Mouse (Mus musculus): ENCODE measurements at regions not wholly inside any gene's neighbourhood (a gene's known extent, or its start where the extent isn't known, plus 50 kb on each side); places are given as distances from the start of the nearest gene placed in this dataset.

DNA sequence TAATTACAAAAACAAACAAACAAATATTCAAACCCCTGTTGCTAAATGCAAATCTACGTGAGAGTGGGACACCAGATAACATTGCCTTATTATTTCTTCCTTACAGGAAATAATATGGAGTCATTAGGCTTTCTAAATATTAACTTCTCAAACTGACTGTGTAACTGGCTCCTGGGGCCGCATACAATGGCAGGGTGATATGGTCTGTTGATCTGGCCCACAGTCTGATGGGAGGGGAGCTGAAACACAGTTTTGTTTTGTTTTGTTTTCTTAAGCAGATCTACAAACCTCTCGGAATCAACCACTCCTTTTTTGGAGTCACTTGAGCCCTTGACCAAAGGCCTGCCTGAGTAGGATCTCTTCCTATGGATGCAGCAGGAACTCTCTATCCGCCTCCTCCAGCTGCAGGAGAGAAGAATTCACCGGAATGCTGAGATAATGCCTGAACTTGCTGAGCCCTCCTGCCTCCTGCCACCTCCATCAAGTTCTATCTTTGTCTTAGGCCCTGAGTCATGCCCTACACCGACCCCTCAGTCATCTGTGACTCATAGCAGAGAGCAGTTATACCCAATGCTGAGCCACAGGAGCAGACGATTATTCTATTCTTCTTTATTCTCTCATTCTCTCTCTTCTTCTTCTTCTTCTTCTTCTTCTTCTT is 534.5 kb upstream of the Btbd3 start:
- ATAC-seq (ENCODE audit: low FRiP score) (no peak), DNase-seq (ENCODE audit: low spot score, missing footprints) (no peak)
- H3K27ac ChIP-seq (ENCODE audit: low read depth, low read length): no peak overlapping the region
- H3K4me1 ChIP-seq (ENCODE audit: control insufficient read depth, insufficient read depth, low read length): no peaks in the 10 kb centered on the region
- no peaks in the 10 kb centered on the region for H3K9me3 ChIP-seq (ENCODE audit: control insufficient read depth, low read length)
- no peak overlapping the region for H3K4me3 ChIP-seq (ENCODE audit: low read depth, low read length)
- H3K4me2 ChIP-seq: no peak overlapping the region
- H3K36me3 ChIP-seq (ENCODE audit: control insufficient read depth, insufficient read depth, low read length): no peaks in the 10 kb centered on the region
- 59% methylated on average over 7 of the region's 7 CpGs for WGBS
- H3K9ac ChIP-seq (ENCODE audit: low read length): no peak overlapping the region
- H3K27me3 ChIP-seq (ENCODE audit: control insufficient read depth, insufficient read depth, low read length): no peaks in the 10 kb centered on the region

DNA sequence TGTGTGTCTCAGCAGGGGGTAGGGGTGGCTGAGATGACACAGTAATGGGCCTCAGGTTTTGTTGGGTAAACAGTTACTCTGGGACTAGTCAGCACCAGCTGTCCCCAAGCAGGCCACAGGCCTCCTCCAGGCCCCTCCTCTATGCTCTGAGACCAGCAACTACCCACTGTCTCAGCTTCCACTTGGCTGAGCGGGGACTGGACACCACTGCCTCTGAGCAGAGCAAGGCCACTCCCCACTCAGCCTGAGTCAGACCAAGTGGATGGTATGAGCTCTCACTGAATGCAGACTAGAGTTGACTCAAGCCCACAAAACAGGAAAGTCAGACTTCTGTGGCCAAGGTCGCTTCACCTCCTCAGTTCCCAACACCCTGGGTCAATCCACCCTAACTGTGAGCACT is 540.5 kb upstream of the Btbd3 start:
- peaks cover 2% of the 10 kb centered on the region; the same call in 1 of the 2 replicates for H3K27me3 ChIP-seq (ENCODE audit: control insufficient read depth, insufficient read depth, low read length)
- ATAC-seq (ENCODE audit: low FRiP score): no peak

DNA sequence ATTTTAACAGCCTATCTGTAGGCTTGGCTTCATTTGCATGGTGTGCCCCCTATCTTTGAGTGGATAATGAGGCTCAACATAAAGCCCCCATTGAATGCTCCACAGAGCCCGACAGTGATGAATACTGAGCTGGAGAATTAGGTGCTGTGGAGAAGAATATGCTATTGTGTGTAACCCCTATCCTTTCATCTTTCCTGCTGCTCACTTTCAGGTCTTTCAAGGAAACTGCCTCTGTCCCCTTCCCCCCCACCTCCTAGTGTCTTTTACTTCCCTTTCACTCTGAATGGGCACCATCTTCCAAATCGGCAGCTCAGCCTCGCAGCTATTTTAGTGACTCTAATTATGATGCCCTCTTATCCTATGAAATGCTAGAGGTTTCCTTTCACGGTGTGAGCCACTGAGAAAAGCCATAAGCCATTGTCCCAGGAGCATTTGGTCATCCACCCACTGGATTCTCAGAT is 549.8 kb upstream of the Btbd3 start:
- H3K4me3 ChIP-seq (ENCODE audit: low read depth, low read length): no peak overlapping the region
- peak overlapping the region; percentile 0; the same call in 1 of the 2 replicates for H3K9ac ChIP-seq (ENCODE audit: low read length)
- ATAC-seq (ENCODE audit: low FRiP score): peak; percentile 85
- peak overlapping the region; percentile 37 for H3K4me2 ChIP-seq
- peak overlapping the region; percentile 27 for H3K27ac ChIP-seq (ENCODE audit: low read depth, low read length)
- no peaks in the 10 kb centered on the region for H3K9me3 ChIP-seq (ENCODE audit: control insufficient read depth, low read length)
- peaks cover 30% of the 10 kb centered on the region for H3K4me1 ChIP-seq (ENCODE audit: control insufficient read depth, insufficient read depth, low read length)
- DNase-seq (ENCODE audit: low spot score, missing footprints): peak; percentile 93
- WGBS: 5% methylated on average over 4 of the region's 4 CpGs
- peaks cover 29% of the 10 kb centered on the region for H3K27me3 ChIP-seq (ENCODE audit: control insufficient read depth, insufficient read depth, low read length)
- no peaks in the 10 kb centered on the region for H3K36me3 ChIP-seq (ENCODE audit: control insufficient read depth, insufficient read depth, low read length)

More for the DNA sequence above, 540.5 kb upstream of the Btbd3 start:
- Histone ChIP-seq H3K9ac (ENCODE audit: low read length) (no peak overlapping the region), H3K27ac (ENCODE audit: low read depth, low read length) (no peak overlapping the region), H3K4me1 (ENCODE audit: control insufficient read depth, insufficient read depth, low read length) (no peaks in the 10 kb centered on the region), H3K9me3 (ENCODE audit: control insufficient read depth, low read length) (no peaks in the 10 kb centered on the region), H3K36me3 (ENCODE audit: control insufficient read depth, insufficient read depth, low read length) (no peaks in the 10 kb centered on the region), H3K4me3 (ENCODE audit: low read depth, low read length) (no peak overlapping the region), H3K4me2 (no peak overlapping the region)
- WGBS: 70% methylated on average over 2 of the region's 2 CpGs
- DNase-seq (ENCODE audit: low spot score, missing footprints): no peak

DNA sequence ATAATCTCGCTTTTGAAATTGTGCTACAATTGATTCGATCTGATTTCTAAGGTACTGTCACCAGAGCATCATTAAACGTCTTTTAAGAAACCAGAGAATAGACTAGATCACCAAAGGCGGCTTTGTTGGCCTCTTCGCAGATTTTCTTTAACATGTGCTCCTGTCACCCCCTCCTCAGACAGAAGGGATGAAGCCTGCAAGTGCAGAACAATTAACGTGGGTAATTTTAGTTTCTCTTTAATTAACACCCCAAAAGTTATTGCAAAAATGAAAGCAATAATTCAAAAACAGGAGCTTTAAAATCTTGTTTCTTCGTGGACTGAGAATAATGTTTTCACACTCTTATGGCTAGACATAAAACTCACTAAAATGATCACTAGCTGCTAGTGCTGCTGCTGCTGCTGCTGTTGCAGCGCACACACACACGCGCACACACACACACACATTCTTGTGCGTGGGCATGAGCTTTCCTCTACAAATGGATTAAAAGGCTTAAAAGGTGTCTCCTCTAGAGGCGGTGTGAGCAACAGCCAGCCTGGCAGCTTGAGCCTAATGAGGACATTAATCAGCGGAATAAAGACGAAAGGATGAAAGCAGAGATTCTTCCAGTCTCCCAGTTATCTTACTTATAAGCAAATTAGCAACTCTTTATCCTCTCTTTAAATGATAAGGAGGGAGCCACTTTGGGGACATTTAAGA is 550.5 kb upstream of the Btbd3 start:
- ATAC-seq (ENCODE audit: low FRiP score) (peak; percentile 73), DNase-seq (ENCODE audit: low spot score, missing footprints) (peak; percentile 95)
- no peaks in the 10 kb centered on the region for H3K9me3 ChIP-seq (ENCODE audit: control insufficient read depth, low read length)
- 20% methylated on average over 14 of the region's 14 CpGs for WGBS
- peaks cover 30% of the 10 kb centered on the region for H3K4me1 ChIP-seq (ENCODE audit: control insufficient read depth, insufficient read depth, low read length)
- H3K4me3 ChIP-seq (ENCODE audit: low read depth, low read length): no peak overlapping the region; the same call in 1 of the 2 replicates
- peak overlapping the region; percentile 37 for H3K4me2 ChIP-seq
- peak overlapping the region; percentile 0; the same call in 1 of the 2 replicates for H3K9ac ChIP-seq (ENCODE audit: low read length)
- no peak overlapping the region; the same call in 1 of the 2 replicates for H3K27ac ChIP-seq (ENCODE audit: low read depth, low read length)
- H3K36me3 ChIP-seq (ENCODE audit: control insufficient read depth, insufficient read depth, low read length): no peaks in the 10 kb centered on the region
- H3K27me3 ChIP-seq (ENCODE audit: control insufficient read depth, insufficient read depth, low read length): peaks cover 31% of the 10 kb centered on the region

DNA sequence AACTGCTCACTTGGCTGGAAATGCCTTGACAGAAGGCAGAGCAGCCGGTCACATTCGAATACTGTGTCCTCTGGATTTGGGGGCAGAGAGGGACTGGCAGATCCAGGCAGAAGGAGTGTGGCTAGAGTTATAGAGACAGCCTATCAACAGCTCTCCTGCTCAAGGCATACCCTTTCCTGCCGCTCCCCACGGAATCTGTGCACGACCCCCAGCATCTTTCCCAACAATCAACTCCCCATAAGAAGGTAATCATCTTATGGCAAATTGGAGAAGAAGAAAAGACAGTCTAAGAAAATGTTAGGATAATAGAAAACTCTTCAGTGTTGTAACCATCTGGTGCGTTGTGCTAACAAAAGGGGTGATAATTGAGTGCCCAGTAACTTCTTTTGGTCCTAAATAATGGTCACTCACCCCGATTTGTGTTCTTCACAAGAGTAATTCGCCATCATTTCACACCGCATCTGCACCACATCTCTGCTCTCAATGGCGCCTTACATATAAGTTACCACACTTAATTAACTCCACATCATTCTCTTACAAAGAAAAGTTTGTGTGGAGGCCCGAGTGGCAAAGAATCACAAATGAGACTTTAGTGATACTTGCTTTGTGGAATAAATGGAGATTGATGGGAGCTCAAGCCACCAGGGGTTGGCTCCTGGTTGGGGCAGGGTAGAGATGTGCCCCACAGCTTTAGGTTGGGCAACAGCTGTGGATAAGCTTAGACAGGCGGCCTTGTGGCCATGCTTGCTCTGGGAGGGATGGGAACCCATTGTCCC is 551.2 kb upstream of the Btbd3 start:
- Histone ChIP-seq H3K27me3 (ENCODE audit: control insufficient read depth, insufficient read depth, low read length) (peaks cover 31% of the 10 kb centered on the region), H3K36me3 (ENCODE audit: control insufficient read depth, insufficient read depth, low read length) (no peaks in the 10 kb centered on the region), H3K9ac (ENCODE audit: low read length) (no peak overlapping the region), H3K4me3 (ENCODE audit: low read depth, low read length) (no peak overlapping the region), H3K4me1 (ENCODE audit: control insufficient read depth, insufficient read depth, low read length) (peaks cover 30% of the 10 kb centered on the region), H3K4me2 (peak overlapping the region; percentile 37; the same call in 1 of the 2 replicates), H3K27ac (ENCODE audit: low read depth, low read length) (no peak overlapping the region), H3K9me3 (ENCODE audit: control insufficient read depth, low read length) (no peaks in the 10 kb centered on the region)
- ATAC-seq (ENCODE audit: low FRiP score) (peak; percentile 89), DNase-seq (ENCODE audit: low spot score, missing footprints) (peak; percentile 88)
- WGBS: 14% methylated on average over 12 of the region's 12 CpGs

DNA sequence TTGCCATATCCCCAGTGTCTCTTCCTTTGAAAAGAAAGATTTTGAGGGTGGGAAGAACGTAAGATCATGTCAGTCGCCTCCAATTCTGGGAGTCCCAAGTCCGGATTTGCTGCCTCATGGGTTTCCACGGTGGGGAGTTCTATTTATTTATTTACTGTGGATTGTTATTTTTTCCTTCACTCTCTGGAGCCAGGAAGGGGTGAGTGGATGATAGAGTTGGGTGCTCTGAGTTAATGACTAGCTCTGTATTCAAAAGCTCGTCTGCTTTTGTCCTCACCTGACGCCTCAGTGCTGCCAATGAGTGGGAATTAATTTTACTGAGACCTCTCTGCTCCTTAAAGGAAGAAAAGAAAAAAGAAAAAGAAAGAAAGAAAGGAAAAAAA is 551.8 kb upstream of the Btbd3 start:
- H3K36me3 ChIP-seq (ENCODE audit: control insufficient read depth, insufficient read depth, low read length): no peaks in the 10 kb centered on the region
- H3K4me2 ChIP-seq: no peak overlapping the region
- DNase-seq (ENCODE audit: low spot score, missing footprints): no peak
- no peaks in the 10 kb centered on the region for H3K9me3 ChIP-seq (ENCODE audit: control insufficient read depth, low read length)
- no peak overlapping the region for H3K9ac ChIP-seq (ENCODE audit: low read length)
- H3K4me3 ChIP-seq (ENCODE audit: low read depth, low read length): no peak overlapping the region
- peaks cover 29% of the 10 kb centered on the region for H3K27me3 ChIP-seq (ENCODE audit: control insufficient read depth, insufficient read depth, low read length)
- H3K27ac ChIP-seq (ENCODE audit: low read depth, low read length): no peak overlapping the region
- H3K4me1 ChIP-seq (ENCODE audit: control insufficient read depth, insufficient read depth, low read length): peaks cover 30% of the 10 kb centered on the region
- 43% methylated on average over 6 of the region's 6 CpGs for WGBS
- no peak for ATAC-seq (ENCODE audit: low FRiP score)

DNA sequence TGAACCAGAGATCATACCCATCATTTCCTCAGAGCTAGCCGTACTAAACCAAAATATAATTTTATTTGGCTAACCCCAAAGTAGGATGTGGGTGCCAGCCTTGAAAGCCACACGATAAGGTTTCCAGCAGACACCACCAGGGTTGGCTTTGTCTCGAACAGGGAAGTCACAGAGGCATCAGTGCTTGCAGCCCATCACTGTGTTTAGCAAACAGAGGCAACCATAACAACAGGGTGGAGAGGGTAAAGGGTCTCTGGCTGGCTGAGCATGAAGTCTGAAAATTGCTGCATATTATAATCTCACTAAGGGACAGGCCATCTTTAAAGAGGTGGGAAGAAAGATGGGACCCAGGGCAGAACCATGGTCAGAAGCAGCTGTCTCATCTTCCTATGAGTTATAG is 552.3 kb upstream of the Btbd3 start:
- Histone ChIP-seq H3K36me3 (ENCODE audit: control insufficient read depth, insufficient read depth, low read length) (no peaks in the 10 kb centered on the region), H3K9ac (ENCODE audit: low read length) (no peak overlapping the region), H3K27me3 (ENCODE audit: control insufficient read depth, insufficient read depth, low read length) (peaks cover 25% of the 10 kb centered on the region), H3K9me3 (ENCODE audit: control insufficient read depth, low read length) (no peaks in the 10 kb centered on the region), H3K4me1 (ENCODE audit: control insufficient read depth, insufficient read depth, low read length) (peaks cover 30% of the 10 kb centered on the region), H3K4me3 (ENCODE audit: low read depth, low read length) (no peak overlapping the region), H3K27ac (ENCODE audit: low read depth, low read length) (no peak overlapping the region), H3K4me2 (no peak overlapping the region)
- 72% methylated on average over 3 of the region's 3 CpGs for WGBS
- ATAC-seq (ENCODE audit: low FRiP score): no peak
- no peak for DNase-seq (ENCODE audit: low spot score, missing footprints)

DNA sequence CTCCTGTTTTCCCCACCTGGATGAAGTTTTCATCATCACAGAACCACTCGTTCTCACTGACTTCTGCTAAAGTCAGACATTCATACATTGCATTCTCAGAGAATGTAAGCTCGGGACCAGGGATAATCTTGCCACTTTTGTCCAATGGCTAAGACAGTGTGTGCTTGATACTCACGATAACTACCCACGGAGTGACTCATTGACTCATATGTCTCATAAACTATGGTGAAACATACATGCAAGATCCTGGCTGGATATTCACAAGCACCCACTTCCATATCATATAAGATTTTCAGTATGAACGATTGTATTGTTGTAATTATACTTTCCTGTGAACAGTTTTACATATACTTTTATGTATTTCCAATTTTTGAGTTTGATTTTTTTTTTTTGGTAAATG is 560.5 kb upstream of the Btbd3 start:
- H3K4me2 ChIP-seq: no peak overlapping the region
- no peaks in the 10 kb centered on the region for H3K4me1 ChIP-seq (ENCODE audit: control insufficient read depth, insufficient read depth, low read length)
- ATAC-seq (ENCODE audit: low FRiP score) (no peak), DNase-seq (ENCODE audit: low spot score, missing footprints) (no peak)
- H3K9ac ChIP-seq (ENCODE audit: low read length): no peak overlapping the region
- H3K9me3 ChIP-seq (ENCODE audit: control insufficient read depth, low read length): no peaks in the 10 kb centered on the region
- 90% methylated on average over 5 of the region's 5 CpGs for WGBS
- H3K36me3 ChIP-seq (ENCODE audit: control insufficient read depth, insufficient read depth, low read length): no peaks in the 10 kb centered on the region
- no peak overlapping the region for H3K27ac ChIP-seq (ENCODE audit: low read depth, low read length)
- no peaks in the 10 kb centered on the region; the same call in 1 of the 2 replicates for H3K27me3 ChIP-seq (ENCODE audit: control insufficient read depth, insufficient read depth, low read length)
- H3K4me3 ChIP-seq (ENCODE audit: low read depth, low read length): no peak overlapping the region

DNA sequence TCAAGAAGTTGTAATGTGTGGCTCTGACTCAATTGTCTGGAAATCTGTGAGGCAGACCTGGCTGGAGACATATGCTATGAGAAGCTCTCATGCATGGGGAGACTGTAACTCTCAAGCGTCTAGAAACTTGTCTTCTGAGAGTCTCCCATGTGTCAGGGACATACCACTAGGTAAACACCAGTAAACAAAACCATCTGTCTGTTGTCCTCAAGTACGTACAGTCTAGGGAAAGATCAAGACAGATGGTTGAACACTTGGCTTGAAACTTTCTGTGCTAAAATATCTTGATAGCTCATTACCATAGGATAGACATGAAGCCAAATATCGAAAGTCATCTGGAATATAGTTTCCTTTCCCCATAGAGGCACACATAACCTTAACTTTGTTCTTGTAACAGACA is 562.3 kb upstream of the Btbd3 start:
- ATAC-seq (ENCODE audit: low FRiP score) (no peak), DNase-seq (ENCODE audit: low spot score, missing footprints) (no peak)
- no peak overlapping the region for H3K9ac ChIP-seq (ENCODE audit: low read length)
- no peak overlapping the region for H3K4me2 ChIP-seq
- H3K9me3 ChIP-seq (ENCODE audit: control insufficient read depth, low read length): no peaks in the 10 kb centered on the region
- no peaks in the 10 kb centered on the region for H3K36me3 ChIP-seq (ENCODE audit: control insufficient read depth, insufficient read depth, low read length)
- H3K4me3 ChIP-seq (ENCODE audit: low read depth, low read length): no peak overlapping the region
- no peak overlapping the region for H3K27ac ChIP-seq (ENCODE audit: low read depth, low read length)
- H3K27me3 ChIP-seq (ENCODE audit: control insufficient read depth, insufficient read depth, low read length): no peaks in the 10 kb centered on the region
- no peaks in the 10 kb centered on the region for H3K4me1 ChIP-seq (ENCODE audit: control insufficient read depth, insufficient read depth, low read length)
- WGBS: 81% methylated on average over 3 of the region's 3 CpGs
